Mouse (Mus musculus): ENCODE results near the gene Olfr1371. TPM values are rescaled to one million over a fixed set of nuclear protein-coding genes. Genes with fewer than 3 reads are reported as not detected.

The Olfr1371 gene
- total and polyA plus RNA-seq, 3 experiments: not detected

GRCm38 (mm10) chr11:52240898-52241542 lies 27.2 kb upstream of the Olfr1371 start:
- no peak overlapping the region for H3K4me2 ChIP-seq (ENCODE audit: insufficient read depth, low read depth, poor library complexity, severe bottlenecking)
- H3K4me3 ChIP-seq (replicated peaks in 1 of 3; ENCODE audit: low read depth in 2 of 3, low read length in 2 of 3, poor library complexity in 1 of 3): no peak overlapping the region
- dilution Hi-C loops (cut with MboI; ENCODE audit: extremely low pct_ligation_motif_present, extremely low pct_unique_long_range_greater_than_20kb, low sequenced_read_pairs) (no loop called here), in situ Hi-C loops (cut with MboI; ENCODE audit: low pct_ligation_motif_present, low pct_unique_long_range_greater_than_20kb, low sequenced_read_pairs) (no loop called here)
- no peak overlapping the region for H3K9ac ChIP-seq (ENCODE audit: insufficient read depth, low read depth)
- peaks cover 53 to 88% of the 10 kb centered on the region in 2 experiments for H3K36me3 ChIP-seq (replicated peaks in 1 of 2; ENCODE audit: control insufficient read depth in 1 of 2, insufficient read depth in 1 of 2, low read length in 1 of 2)
- no peaks in the 10 kb centered on the region for H3K4me1 ChIP-seq (ENCODE audit: control insufficient read depth in 1 of 2, insufficient read depth in 2 of 2)
- TF ChIP-seq POLR2AphosphoS2 (IDR thresholded peaks at IDR 0.05; ENCODE audit: low read depth, low read length) (no peak), JUND (conservative IDR thresholded peaks at IDR 0.05; ENCODE audit: low read depth, low read length) (no peak), ZNF384 (IDR thresholded peaks at IDR 0.05; ENCODE audit: low read depth, low read length) (no peak), HCFC1 (IDR thresholded peaks at IDR 0.05; ENCODE audit: low read depth, low read length) (no peak), SIN3A (IDR thresholded peaks at IDR 0.05; ENCODE audit: low read length) (no peak), ETS1 (conservative IDR thresholded peaks at IDR 0.05; ENCODE audit: low read depth, low read length) (no peak), MXI1 (IDR thresholded peaks at IDR 0.05; ENCODE audit: low read depth, low read length) (no peak), NRF1 (IDR thresholded peaks at IDR 0.05; ENCODE audit: low read depth, low read length) (no peak), CHD2 (IDR thresholded peaks at IDR 0.05; ENCODE audit: low read length) (no peak), ELF1 (IDR thresholded peaks at IDR 0.05; ENCODE audit: low read depth, low read length) (no peak), RCOR1 (conservative IDR thresholded peaks at IDR 0.05; ENCODE audit: low read depth, low read length) (no peak), TBP (conservative IDR thresholded peaks at IDR 0.05; ENCODE audit: low read depth, low read length) (no peak), MAX (IDR thresholded peaks at IDR 0.05; ENCODE audit: low read length) (no peak), KAT2A (IDR thresholded peaks at IDR 0.05; ENCODE audit: insufficient replicate concordance, low read length) (no peak), RAD21 (IDR thresholded peaks at IDR 0.05; ENCODE audit: low read depth, low read length) (no peak)
- no peaks in the 10 kb centered on the region for H3K9me3 ChIP-seq (replicated peaks; ENCODE audit: low read length)
- H3K79me2 ChIP-seq (replicated peaks; ENCODE audit: control insufficient read depth, extremely low read depth, insufficient read depth, poor library complexity, severe bottlenecking): peaks cover 30% of the 10 kb centered on the region
- no peaks in the 10 kb centered on the region for H3K27me3 ChIP-seq (replicated peaks)
- no peak for DNase-seq (ENCODE audit: extremely low read depth)
- no peak overlapping the region for H3K27ac ChIP-seq (ENCODE audit: insufficient read depth, low read depth)

GRCm38 (mm10) chr11:52234509-52234908 lies 20.7 kb upstream of the Olfr1371 start:
- H3K4me2 ChIP-seq (ENCODE audit: insufficient read depth, low read depth, poor library complexity, severe bottlenecking): no peak overlapping the region
- H3K27me3 ChIP-seq (replicated peaks): peaks cover 6% of the 10 kb centered on the region
- dilution Hi-C loops (cut with MboI; ENCODE audit: extremely low pct_ligation_motif_present, extremely low pct_unique_long_range_greater_than_20kb, low sequenced_read_pairs): no loop called here
- H3K9ac ChIP-seq (ENCODE audit: insufficient read depth, low read depth): no peak overlapping the region
- in situ Hi-C loops (cut with MboI; ENCODE audit: low pct_ligation_motif_present, low pct_unique_long_range_greater_than_20kb, low sequenced_read_pairs): no loop called here
- peaks cover 63% of the 10 kb centered on the region for H3K79me2 ChIP-seq (replicated peaks; ENCODE audit: control insufficient read depth, extremely low read depth, insufficient read depth, poor library complexity, severe bottlenecking)
- peaks cover 21 to 39% of the 10 kb centered on the region in 2 experiments for H3K36me3 ChIP-seq (replicated peaks in 1 of 2; ENCODE audit: control insufficient read depth in 1 of 2, insufficient read depth in 1 of 2, low read length in 1 of 2)
- no peak overlapping the region for H3K4me3 ChIP-seq (replicated peaks in 1 of 3; ENCODE audit: low read depth in 2 of 3, low read length in 2 of 3, poor library complexity in 1 of 3)
- peaks cover 0 to 26% of the 10 kb centered on the region in 2 experiments; a peak in 2 of 4 replicates for H3K4me1 ChIP-seq (ENCODE audit: control insufficient read depth in 1 of 2, insufficient read depth in 2 of 2)
- DNase-seq (ENCODE audit: extremely low read depth): no peak
- no peak overlapping the region for H3K27ac ChIP-seq (ENCODE audit: insufficient read depth, low read depth)
- no peak for TF ChIP-seq NELFE (IDR thresholded peaks at IDR 0.05; ENCODE audit: low read depth, low read length)
- no peaks in the 10 kb centered on the region for H3K9me3 ChIP-seq (replicated peaks; ENCODE audit: low read length)
